Mouse (Mus musculus) heart, embryonic 14.5 days (tissue): Measurements from ENCODE around the gene Nectin1. TPM values are rescaled to one million over a fixed set of nuclear protein-coding genes. Genes with fewer than 3 reads are reported as not detected.

Experiments
- ATAC-seq: fragments of 200-750 bp; cut with Nextera tagmentation; 2 replicates; pipeline ENCODE4 v1.8.0; 2017; ENCODE audit warnings: low read depth, moderate TSS enrichment; ENCODE audit not compliant: insufficient number of reproducible peaks, insufficient read depth, low FRiP score
- H3K27ac ChIP-seq, 2 experiments: fragments of 200-500 bp in 1 of 2; fragments of 300-500 bp in 1 of 2; sonication (generic) in 1 of 2; replicated peaks in 1 of 2; 2 replicates each; pipeline ENCODE4 v1.5.1; 2012 to 2014; ENCODE audit warnings: low read depth in 2 of 2, low read length in 2 of 2, control low read depth in 1 of 2, mild to moderate bottlenecking in 1 of 2, mixed read lengths in 1 of 2; ENCODE audit not compliant: control insufficient read depth in 1 of 2, insufficient read depth in 1 of 2
- H3K27me3 ChIP-seq: fragments of 300-500 bp; sonication (generic); 2 replicates; pipeline ENCODE4 v1.6.1; 2014; ENCODE audit warnings: mild to moderate bottlenecking, low read length, control low read depth; ENCODE audit not compliant: control insufficient read depth, insufficient read depth
- H3K36me3 ChIP-seq: fragments of 300-500 bp; sonication (generic); 2 replicates; pipeline ENCODE4 v1.6.1; 2014; ENCODE audit warnings: mild to moderate bottlenecking, control low read depth, low read length, mixed read lengths; ENCODE audit not compliant: control insufficient read depth, insufficient read depth
- H3K4me1 ChIP-seq, 2 experiments: fragments of 200-500 bp in 1 of 2; fragments of 300-500 bp in 1 of 2; sonication (generic) in 1 of 2; 2 replicates each; pipeline ENCODE4 v1.6.1; 2012 to 2014; ENCODE audit warnings: low read length in 2 of 2, control low read depth in 1 of 2, mixed read lengths in 1 of 2; ENCODE audit not compliant: control insufficient read depth in 2 of 2, insufficient read depth in 2 of 2
- H3K4me2 ChIP-seq: fragments of 300-500 bp; sonication (generic); 2 replicates; pipeline ENCODE4 v1.6.1; 2014; ENCODE audit warnings: mild to moderate bottlenecking, low read length
- H3K4me3 ChIP-seq, 2 experiments: fragments of 200-500 bp in 1 of 2; fragments of 300-500 bp in 1 of 2; sonication (generic) in 1 of 2; 2 replicates each; pipeline ENCODE4 v1.5.1; 2012 to 2014; ENCODE audit warnings: low read length in 2 of 2, mild to moderate bottlenecking in 2 of 2, control low read depth in 1 of 2, low read depth in 1 of 2, moderate library complexity in 1 of 2; ENCODE audit not compliant: control insufficient read depth in 1 of 2, insufficient read depth in 1 of 2
- H3K9ac ChIP-seq: fragments of 300-500 bp; sonication (generic); 2 replicates; pipeline ENCODE4 v1.6.1; 2014; ENCODE audit warnings: mild to moderate bottlenecking, low read length
- H3K9me3 ChIP-seq: fragments of 300-500 bp; sonication (generic); 2 replicates; pipeline ENCODE4 v1.6.1; 2016; ENCODE audit warnings: low read length, control low read depth; ENCODE audit not compliant: control insufficient read depth
- WGBS: fragments of 180-500 bp; shearing (Covaris S2); extraction: QIAGEN DNeasy Blood & Tissue Kit; methylation state at CpG from one replicate; pipeline ENCODE4 v1.1.7; 2014; 5-methylcytosine and 5-hydroxymethylcytosine counted together
- polyA plus RNA-seq: library from polyadenylated mRNA; unstranded; fragments of >200 nt; fragmentation: Nextera tagmentation; extraction: Ambion mirVana; gene quantifications from 2 replicates; pipeline ENCODE4 v1.2.1, GENCODE M21; 2014

The Nectin1 gene
- polyA plus RNA-seq, 1 experiment from 2014 or later = 1.9 TPM

DNA sequence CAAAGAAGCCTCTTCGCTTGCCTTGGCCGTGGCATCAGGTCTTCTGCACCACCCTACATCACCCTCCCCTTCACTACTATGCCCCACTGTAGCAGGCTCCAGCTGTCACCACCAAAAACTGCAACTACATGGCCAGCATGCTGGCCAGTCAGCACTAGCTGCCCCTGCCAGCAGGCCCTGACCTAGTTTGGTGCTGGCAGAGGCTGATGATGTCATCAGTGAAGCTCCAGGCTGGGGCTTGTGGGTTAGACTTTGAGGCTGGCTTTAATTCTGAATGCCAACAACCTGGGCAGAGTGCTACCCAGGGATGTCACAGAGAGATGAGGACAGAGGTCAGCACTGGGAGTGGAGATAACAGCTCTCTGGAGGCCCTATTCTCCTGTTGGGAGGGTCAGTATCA is 35.1 kb upstream of the Nectin1 start:
- no peaks in the 10 kb centered on the region for H3K4me1 ChIP-seq
- H3K9me3 ChIP-seq = no peaks in the 10 kb centered on the region
- no peak for ATAC-seq
- no peak overlapping the region for H3K4me3 ChIP-seq
- H3K36me3 ChIP-seq = no peaks in the 10 kb centered on the region
- no peaks in the 10 kb centered on the region for H3K27me3 ChIP-seq
- H3K27ac ChIP-seq = no peak overlapping the region
- 74% methylated on average over 2 of the region's 2 CpGs for WGBS
- no peak overlapping the region for H3K4me2 ChIP-seq
- no peak overlapping the region for H3K9ac ChIP-seq

GRCm38 (mm10) chr9:43713432-43713831 is 30.4 kb upstream of the Nectin1 start:
- H3K9ac ChIP-seq = no peak overlapping the region
- no peak overlapping the region for H3K4me3 ChIP-seq
- WGBS = 68% methylated on average over 3 of the region's 3 CpGs
- no peaks in the 10 kb centered on the region for H3K27me3 ChIP-seq
- no peaks in the 10 kb centered on the region for H3K9me3 ChIP-seq
- H3K4me2 ChIP-seq = no peak overlapping the region
- no peaks in the 10 kb centered on the region for H3K36me3 ChIP-seq
- H3K27ac ChIP-seq = no peak overlapping the region
- H3K4me1 ChIP-seq = no peaks in the 10 kb centered on the region
- no peak for ATAC-seq

DNA sequence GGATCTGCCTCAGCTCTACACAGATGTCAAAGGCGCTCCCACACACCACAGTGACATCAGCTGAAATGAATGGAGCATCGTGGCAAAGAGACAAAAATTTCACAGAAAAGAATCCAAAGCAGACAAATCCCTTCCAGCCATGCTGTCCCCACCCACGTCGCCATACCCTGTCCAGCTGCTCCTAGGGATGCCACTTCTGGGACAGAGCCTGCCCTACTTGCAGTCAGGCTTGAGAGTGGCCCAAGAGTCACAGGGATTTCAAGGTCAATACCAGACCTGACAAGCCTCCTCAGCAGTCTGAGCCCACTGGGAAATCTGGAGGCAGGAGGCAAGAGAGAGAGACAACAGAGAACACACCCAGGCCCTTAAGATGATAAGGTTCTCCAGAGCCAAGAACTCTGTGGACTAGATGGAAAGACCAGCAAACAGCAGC is 24.4 kb upstream of the Nectin1 start:
- WGBS = 63% methylated on average over 4 of the region's 4 CpGs
- Histone ChIP-seq H3K4me2 (no peak overlapping the region), H3K9me3 (no peaks in the 10 kb centered on the region), H3K4me3 (no peak overlapping the region), H3K36me3 (no peaks in the 10 kb centered on the region), H3K9ac (no peak overlapping the region), H3K4me1 (0 out of 4 replicates have a peak, but pooled peaks cover 0 to 2% of the 10 kb centered on the region in 2 experiments), H3K27ac (no peak overlapping the region), H3K27me3 (no peaks in the 10 kb centered on the region)
- no peak for ATAC-seq

GRCm38 (mm10) chr9:43720046-43720445 is 23.7 kb upstream of the Nectin1 start:
- ATAC-seq = no peak
- Histone ChIP-seq H3K4me3 (no peak overlapping the region), H3K27ac (no peak overlapping the region), H3K9me3 (no peaks in the 10 kb centered on the region), H3K36me3 (no peaks in the 10 kb centered on the region), H3K9ac (no peak overlapping the region), H3K4me1 (0 out of 4 replicates have a peak, but pooled peaks cover 0 to 2% of the 10 kb centered on the region in 2 experiments), H3K27me3 (no peaks in the 10 kb centered on the region; the same call in 1 of the 2 replicates), H3K4me2 (no peak overlapping the region)
- 26% methylated on average over 1 of the region's 1 CpGs for WGBS

DNA sequence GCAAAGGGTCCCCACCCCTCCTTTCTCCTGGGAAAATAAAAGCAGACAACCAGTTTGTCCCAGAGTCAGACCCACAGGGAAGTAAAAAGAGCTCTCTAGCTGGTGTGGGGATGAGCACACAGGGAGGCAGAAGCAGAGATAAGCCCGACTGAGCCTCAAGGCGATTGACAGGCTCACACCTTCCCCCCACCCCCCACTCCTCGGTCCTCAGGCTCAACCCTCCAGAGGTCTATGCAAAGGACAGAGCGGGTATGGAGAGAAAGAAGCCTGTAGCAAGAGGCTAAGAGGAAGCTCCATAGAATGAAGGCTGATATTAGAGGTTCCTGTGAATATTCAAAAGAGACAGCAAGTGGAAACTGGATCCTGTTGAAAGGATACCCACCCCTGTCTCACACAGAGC is 19.7 kb upstream of the Nectin1 start:
- Histone ChIP-seq H3K4me1 (0 out of 4 replicates have a peak, but pooled peaks cover 0 to 2% of the 10 kb centered on the region in 2 experiments), H3K9ac (no peak overlapping the region), H3K27me3 (peaks cover 5% of the 10 kb centered on the region), H3K4me2 (no peak overlapping the region), H3K9me3 (no peaks in the 10 kb centered on the region), H3K36me3 (no peaks in the 10 kb centered on the region), H3K4me3 (no peak overlapping the region), H3K27ac (no peak overlapping the region)
- 14% methylated on average over 4 of the region's 4 CpGs for WGBS
- ATAC-seq = no peak

DNA sequence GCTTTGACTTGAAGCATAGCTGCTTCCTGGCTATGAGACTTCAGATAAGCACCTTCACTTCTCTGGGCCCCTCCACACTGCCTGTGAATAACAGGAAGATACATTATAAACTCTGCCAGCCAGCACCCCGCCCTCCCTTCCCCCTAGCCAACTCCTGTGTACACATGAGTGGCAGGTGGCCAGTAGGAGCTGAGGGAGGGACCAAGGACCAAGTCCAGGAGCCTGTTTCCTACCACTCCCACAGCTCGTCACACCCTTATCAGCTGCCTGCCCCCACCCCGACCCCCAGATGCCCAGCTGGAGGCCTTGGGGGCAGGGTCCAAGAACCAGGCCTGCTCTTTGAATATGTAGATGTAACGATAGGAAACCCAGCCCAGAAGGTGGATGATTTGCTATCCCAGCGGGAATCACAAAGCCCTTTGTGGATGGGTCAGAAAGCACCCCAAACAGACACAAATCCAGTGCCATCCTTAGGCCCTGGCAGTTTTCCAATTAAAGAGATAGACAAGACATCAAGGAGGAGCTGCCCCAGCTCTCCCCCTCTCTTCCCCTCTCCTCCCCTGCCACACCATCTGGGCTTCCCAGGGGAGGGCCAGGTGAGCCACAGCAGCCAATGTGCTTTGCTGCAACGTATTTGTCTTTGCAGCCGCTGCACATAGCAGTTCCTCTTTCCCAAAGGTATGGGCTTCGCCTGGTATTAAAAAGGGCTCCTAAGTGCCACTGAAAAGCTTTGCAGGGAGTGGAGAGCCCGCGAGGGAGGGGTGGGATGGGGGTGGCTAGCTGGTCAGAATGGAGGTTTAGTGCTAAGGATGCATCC is 14.1 kb upstream of the Nectin1 start:
- no peak for ATAC-seq
- no peaks in the 10 kb centered on the region for H3K36me3 ChIP-seq
- H3K4me3 ChIP-seq = no peak overlapping the region
- no peaks in the 10 kb centered on the region for H3K9me3 ChIP-seq
- H3K4me1 ChIP-seq = peaks cover 3 to 7% of the 10 kb centered on the region in 2 experiments; a peak in 3 of 4 replicates
- H3K27me3 ChIP-seq = peaks cover 20% of the 10 kb centered on the region
- no peak overlapping the region for H3K9ac ChIP-seq
- no peak overlapping the region for H3K27ac ChIP-seq
- no peak overlapping the region for H3K4me2 ChIP-seq
- WGBS = 13% methylated on average over 10 of the region's 10 CpGs

DNA sequence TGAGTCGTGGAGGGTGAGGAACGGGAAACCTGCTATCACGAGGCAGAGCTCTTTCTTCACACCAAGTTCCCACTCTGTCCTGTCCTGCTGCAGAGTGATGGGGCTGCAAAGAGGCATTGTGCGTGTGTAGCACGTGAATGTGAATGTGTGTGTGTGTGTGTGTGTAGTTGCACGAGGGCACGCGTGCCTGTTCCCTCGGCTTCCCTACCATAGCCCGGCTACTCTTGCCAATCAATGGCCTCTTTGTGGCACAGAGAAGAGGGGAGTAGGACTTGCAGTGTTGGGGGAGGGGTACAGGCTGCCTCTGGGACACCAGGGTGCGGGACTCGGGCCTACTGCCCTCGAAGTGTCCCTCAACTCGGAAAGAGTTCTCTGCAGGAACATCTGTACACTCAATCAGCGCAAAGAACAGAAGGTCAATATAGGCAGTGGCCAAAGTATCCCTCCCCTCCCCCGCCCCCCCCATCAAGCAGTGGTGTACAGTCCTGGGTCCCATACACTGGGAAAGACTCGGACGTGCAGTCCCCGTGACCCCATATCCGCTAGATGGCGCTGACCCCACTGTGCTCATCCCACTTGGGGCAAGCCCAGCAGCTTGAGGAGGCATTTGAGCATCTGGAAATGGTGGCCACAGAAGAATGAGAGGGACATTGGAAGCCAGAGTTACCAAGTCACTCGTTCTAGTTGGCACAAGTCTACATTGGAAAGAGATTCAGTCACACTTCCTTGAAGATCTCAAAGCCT is 13.3 kb upstream of the Nectin1 start:
- Histone ChIP-seq H3K4me3 (no peak overlapping the region), H3K4me2 (no peak overlapping the region), H3K9me3 (no peaks in the 10 kb centered on the region), H3K4me1 (peaks cover 3 to 7% of the 10 kb centered on the region in 2 experiments; a peak in 3 of 4 replicates), H3K27me3 (peaks cover 20% of the 10 kb centered on the region; the same call in 1 of the 2 replicates), H3K9ac (no peak overlapping the region), H3K36me3 (no peaks in the 10 kb centered on the region), H3K27ac (no peak overlapping the region)
- 19% methylated on average over 22 of the region's 22 CpGs for WGBS
- ATAC-seq = no peak
